Mouse (Mus musculus) liver, adult 2 months (tissue): ENCODE measurements around the gene Ptpdc1. TPM values are rescaled to one million over a fixed set of nuclear protein-coding genes. Genes with fewer than 3 reads are reported as not detected.

Source experiments
- DNase-seq: peaks from one replicate; pipeline ENCODE4 v3.0.0-alpha.2; 2011; ENCODE audit warnings: low read depth, low spot score; ENCODE audit errors: extremely low read depth
- H3K27ac ChIP-seq: fragments of 200-500 bp; replicated peaks from 2 replicates; pipeline ENCODE4 v1.5.1; 2012; ENCODE audit warnings: low read depth, mild to moderate bottlenecking, control low read depth, inconsistent platforms, low read length; ENCODE audit not compliant: insufficient read depth
- H3K27me3 ChIP-seq: fragments of 200-500 bp; 2 replicates; pipeline ENCODE4 v1.6.1; 2012; ENCODE audit warnings: mild to moderate bottlenecking, moderate library complexity, low read length, inconsistent platforms; ENCODE audit not compliant: control insufficient read depth, insufficient read depth
- H3K36me3 ChIP-seq: fragments of 200-500 bp; 2 replicates; pipeline ENCODE4 v1.6.1; 2012; ENCODE audit warnings: low read length, inconsistent platforms; ENCODE audit not compliant: control insufficient read depth, insufficient read depth
- H3K4me1 ChIP-seq: fragments of 200-500 bp; 2 replicates; pipeline ENCODE4 v1.6.1; 2011; ENCODE audit warnings: low read length; ENCODE audit not compliant: control insufficient read depth, insufficient read depth
- H3K4me3 ChIP-seq: fragments of 200-500 bp; 2 replicates; pipeline ENCODE4 v1.5.1; 2011; ENCODE audit warnings: low read depth, mild to moderate bottlenecking, control low read depth, low read length, moderate library complexity; ENCODE audit not compliant: insufficient read depth
- H3K79me2 ChIP-seq: fragments of 200-500 bp; 2 replicates; pipeline ENCODE4 v1.6.1; 2012; ENCODE audit warnings: inconsistent platforms, mild to moderate bottlenecking, low read length, moderate library complexity; ENCODE audit not compliant: control insufficient read depth, insufficient read depth
- H3K9ac ChIP-seq: fragments of 200-500 bp; 2 replicates; pipeline ENCODE4 v1.6.1; 2012; ENCODE audit warnings: low read depth, mild to moderate bottlenecking, control low read depth, inconsistent platforms, low read length
- CTCF ChIP-seq: fragments of 200-500 bp; IDR thresholded peaks from 2 replicates; pipeline ENCODE4 v1.5.1; 2011; ENCODE audit warnings: low read depth, low read length, control low read depth
- POLR2A ChIP-seq: fragments of 200-500 bp; IDR thresholded peaks from 2 replicates; pipeline ENCODE4 v1.6.1; 2011; ENCODE audit warnings: low read length, control low read depth; ENCODE audit not compliant: insufficient read depth; ENCODE audit errors: extremely low read depth
- WGBS: fragments of 180-500 bp; shearing (Covaris S2); methylation state at CpG from one replicate; pipeline ENCODE4 v1.1.7; 2018; 5-methylcytosine and 5-hydroxymethylcytosine counted together
- polyA plus RNA-seq: library from polyadenylated mRNA; depleted of rRNA; stranded (reverse); fragments of >200 nt; gene quantifications from 2 replicates; pipeline ENCODE4 v1.2.3, GENCODE M21; 2012
- total RNA-seq: library from RNA; depleted of rRNA; stranded (reverse); fragments of >200 nt; gene quantifications from 2 replicates; pipeline ENCODE4 v1.2.3, GENCODE M21; 2014

Ptpdc1 gene
- total and polyA plus RNA-seq, 2 experiments, result 0.32 to 1.3 TPM

DNA sequence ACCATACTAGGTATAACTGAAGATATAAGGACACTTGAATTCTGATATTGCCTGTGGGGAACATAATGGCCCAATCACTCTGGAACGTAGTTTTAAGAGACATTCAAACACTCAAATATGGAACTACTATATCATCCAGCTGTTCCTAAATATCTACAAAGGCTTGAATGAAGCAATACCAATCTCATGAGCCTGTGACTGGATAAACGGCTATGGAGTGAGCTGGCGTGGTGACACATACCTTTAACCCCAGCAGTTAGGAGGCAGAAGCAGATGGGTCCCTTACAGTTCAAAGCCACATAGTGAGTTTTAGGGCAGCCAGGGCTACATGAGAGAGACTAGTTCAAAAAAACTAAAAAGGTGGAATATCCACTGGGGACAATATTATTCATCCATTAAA is 57.8 kb downstream of the Ptpdc1 start:
- Histone ChIP-seq H3K4me3 (no peak overlapping the region), H3K79me2 (no peaks in the 10 kb centered on the region), H3K4me1 (peaks cover 4% of the 10 kb centered on the region), H3K9ac (no peak overlapping the region), H3K36me3 (no peaks in the 10 kb centered on the region), H3K27ac (no peak overlapping the region), H3K27me3 (no peaks in the 10 kb centered on the region)
- DNase-seq, result no peak
- TF ChIP-seq POLR2A (no peak), CTCF (no peak)
- WGBS, result 76% methylated on average over 3 of the region's 3 CpGs

DNA sequence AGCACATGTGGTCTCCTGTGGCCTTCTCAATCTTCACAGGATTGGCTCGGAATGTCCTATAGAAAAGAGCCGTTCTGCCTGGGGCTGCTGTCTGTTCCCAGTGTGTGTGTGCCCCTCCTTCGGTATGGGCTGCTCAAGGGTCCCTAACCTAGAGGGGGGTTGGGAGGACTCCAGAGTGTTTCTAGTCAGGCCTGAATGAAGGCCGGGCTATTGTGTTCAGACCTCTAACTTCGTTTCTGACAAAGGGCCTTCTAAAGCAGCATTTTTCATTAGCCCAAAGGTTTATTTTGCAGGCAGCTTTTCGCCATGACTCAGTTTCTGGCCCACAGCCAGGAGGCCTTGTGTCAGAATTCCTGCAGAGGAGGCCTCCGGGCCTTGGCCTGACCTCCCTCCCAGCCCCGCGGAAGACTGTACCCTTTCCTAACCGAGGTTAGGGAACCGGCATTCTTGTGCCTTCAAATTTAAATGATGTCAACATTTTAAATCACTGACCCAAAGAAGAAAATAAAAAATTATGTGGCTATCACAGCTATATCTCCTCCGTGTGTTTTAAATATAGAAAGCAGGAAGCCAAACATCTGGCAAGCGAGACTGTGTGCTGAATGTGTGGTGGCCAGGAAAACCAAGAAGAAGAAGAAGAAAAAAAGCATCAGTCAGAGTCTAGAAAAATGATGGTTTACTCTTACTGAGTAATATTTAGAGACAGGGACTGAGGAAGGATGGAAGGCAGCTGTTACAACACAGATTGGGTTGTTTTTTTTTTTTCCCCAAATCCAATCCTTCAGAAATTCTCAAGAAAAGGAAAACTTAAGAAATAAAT is 59.1 kb downstream of the Ptpdc1 start:
- Histone ChIP-seq H3K27me3 (no peaks in the 10 kb centered on the region), H3K27ac (peak overlapping the region; percentile 48), H3K79me2 (no peaks in the 10 kb centered on the region), H3K36me3 (no peaks in the 10 kb centered on the region), H3K9ac (peak overlapping the region; percentile 16; the same call in 1 of the 2 replicates), H3K4me1 (peaks cover 6% of the 10 kb centered on the region), H3K4me3 (no peak overlapping the region)
- WGBS, result 27% methylated on average over 13 of the region's 13 CpGs
- peak; percentile 70 for DNase-seq
- TF ChIP-seq CTCF (no peak), POLR2A (no peak)

DNA sequence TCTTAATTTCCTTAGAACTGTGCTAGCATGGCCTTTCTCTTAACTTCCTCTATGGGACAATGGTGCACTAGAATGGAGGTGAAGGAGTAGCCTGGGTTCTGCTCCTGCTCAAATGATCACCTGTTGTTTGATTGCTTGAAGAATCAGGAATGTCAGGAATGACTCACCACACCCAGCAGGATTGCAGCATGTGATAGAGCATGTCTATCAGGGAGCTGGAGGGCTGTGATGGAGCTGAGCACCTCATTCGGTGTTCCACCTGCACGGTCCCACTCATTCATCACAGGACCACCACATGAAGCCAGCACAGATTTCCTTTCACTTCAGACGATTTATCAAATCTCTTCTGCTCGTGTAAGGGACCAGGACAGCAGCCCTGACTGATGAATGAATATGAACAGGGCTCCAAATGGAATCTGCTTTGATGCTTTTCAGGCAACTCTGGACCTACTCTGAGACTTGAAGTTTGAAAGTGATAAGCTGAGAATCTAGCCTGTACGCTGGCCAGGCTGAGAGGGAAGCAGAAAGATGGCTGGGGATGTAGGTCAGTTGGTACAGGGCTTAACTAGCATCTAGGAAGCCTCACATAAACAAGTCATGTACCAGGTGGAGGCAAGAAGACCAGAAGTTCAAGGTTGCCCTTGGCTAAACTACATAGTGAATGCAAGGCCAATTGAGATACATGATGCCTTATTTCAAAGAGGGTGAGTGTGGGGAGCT is 60.4 kb downstream of the Ptpdc1 start:
- Histone ChIP-seq H3K79me2 (no peaks in the 10 kb centered on the region), H3K4me3 (no peak overlapping the region), H3K36me3 (no peaks in the 10 kb centered on the region), H3K9ac (no peak overlapping the region), H3K27ac (no peak overlapping the region), H3K4me1 (peaks cover 8% of the 10 kb centered on the region), H3K27me3 (no peaks in the 10 kb centered on the region)
- no peak for DNase-seq
- no peak for TF ChIP-seq POLR2A
- TF ChIP-seq CTCF, result no peak
- WGBS, result 92% methylated on average over 5 of the region's 5 CpGs

DNA sequence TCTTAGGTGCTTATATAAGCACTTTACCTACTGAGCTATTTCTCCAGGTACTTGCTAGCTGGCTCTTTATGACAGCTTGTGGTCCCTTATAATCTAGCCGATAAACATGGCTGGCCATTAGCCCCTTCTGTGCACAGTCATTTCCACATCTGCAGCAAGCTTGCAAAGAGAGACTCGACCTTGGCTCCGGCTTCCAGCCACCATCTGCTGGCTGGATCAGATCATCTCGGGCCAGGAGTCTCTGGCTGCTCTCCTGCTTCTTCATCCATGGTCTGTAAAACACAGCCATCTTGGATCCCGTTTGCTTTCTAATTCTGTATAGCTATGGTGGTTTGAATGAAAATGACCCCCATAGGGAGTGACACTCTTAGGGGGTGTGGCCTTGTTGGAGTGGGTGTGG is 63.1 kb downstream of the Ptpdc1 start:
- Histone ChIP-seq H3K27me3 (no peaks in the 10 kb centered on the region), H3K79me2 (no peaks in the 10 kb centered on the region), H3K36me3 (no peaks in the 10 kb centered on the region), H3K4me3 (no peak overlapping the region), H3K9ac (no peak overlapping the region), H3K4me1 (peaks cover 8% of the 10 kb centered on the region), H3K27ac (no peak overlapping the region)
- WGBS, result 85% methylated on average over 5 of the region's 5 CpGs
- TF ChIP-seq CTCF (no peak), POLR2A (no peak)
- DNase-seq, result no peak

DNA sequence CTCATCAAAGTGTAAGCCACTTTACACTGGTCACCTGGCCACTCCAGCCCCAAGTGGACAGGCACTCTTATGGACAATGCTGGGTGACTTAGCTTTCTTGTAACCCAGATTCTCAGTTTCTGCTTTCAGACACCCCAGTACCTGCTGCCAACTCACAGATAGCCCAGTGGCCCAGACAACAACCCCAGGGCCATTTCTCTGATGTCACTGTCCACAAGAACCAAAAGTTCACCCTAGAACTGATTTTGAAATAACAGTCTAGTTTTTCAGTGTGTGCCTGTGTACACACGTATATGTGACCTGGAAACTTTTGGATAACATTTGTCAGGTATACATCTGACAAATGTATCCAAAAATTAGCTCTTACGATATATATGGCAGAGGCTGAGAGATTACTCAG is 64.0 kb downstream of the Ptpdc1 start:
- H3K79me2 ChIP-seq, result no peaks in the 10 kb centered on the region
- no peak overlapping the region for H3K9ac ChIP-seq
- TF ChIP-seq POLR2A, result no peak
- H3K27me3 ChIP-seq, result no peaks in the 10 kb centered on the region
- H3K27ac ChIP-seq, result peak overlapping the region; percentile 6; the same call in 1 of the 2 replicates
- WGBS, result 43% methylated on average over 2 of the region's 2 CpGs
- no peaks in the 10 kb centered on the region for H3K36me3 ChIP-seq
- peak; percentile 87 for DNase-seq
- H3K4me3 ChIP-seq, result no peak overlapping the region
- H3K4me1 ChIP-seq, result peaks cover 8% of the 10 kb centered on the region
